Mouse (Mus musculus) heart, adult 11 months (tissue): ENCODE measurements around the gene Vrk1.

ENCODE experiments used
- DNase-seq: peaks from one replicate; pipeline ENCODE4 v3.0.0; 2022

The Vrk1 gene

GRCm38 (mm10) chr12:106055799-106056198 is 45.8 kb downstream of the Vrk1 start:
- DNase-seq = peak; percentile 92

DNA sequence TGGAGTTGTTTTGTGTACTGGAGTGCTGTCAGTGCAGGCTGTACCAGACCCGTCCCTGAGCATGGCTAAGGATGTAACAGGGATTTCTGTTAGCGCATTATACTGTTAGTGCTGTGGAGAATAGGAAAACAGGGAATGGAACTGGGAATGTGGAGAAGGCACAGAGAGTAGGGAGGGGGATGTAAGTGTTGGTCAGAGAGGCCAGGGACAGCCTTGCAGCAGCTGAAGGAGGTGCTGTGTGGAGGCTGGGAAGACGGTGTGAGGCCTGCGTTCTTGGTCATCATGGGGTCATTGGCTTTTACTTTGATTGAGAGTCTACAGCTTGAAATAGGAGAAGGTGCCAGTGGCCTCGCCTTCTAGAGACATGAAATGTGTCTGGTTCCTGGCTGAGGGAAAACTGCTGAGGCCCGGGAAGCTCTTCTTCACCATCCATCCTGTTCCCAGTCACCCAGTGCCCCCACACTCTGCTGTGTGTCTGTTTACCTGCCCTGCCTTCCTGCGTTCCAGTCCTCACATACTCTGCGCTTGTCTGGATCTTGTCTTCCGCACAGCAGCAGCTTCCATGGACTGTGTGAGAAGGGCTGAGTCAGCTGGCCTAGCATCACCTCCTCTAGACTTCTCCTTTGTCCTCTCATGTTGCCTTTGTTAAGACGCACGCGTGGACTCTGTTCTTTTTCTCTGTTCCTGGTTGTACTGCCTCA is 50.0 kb downstream of the Vrk1 start:
- DNase-seq = no peak

DNA sequence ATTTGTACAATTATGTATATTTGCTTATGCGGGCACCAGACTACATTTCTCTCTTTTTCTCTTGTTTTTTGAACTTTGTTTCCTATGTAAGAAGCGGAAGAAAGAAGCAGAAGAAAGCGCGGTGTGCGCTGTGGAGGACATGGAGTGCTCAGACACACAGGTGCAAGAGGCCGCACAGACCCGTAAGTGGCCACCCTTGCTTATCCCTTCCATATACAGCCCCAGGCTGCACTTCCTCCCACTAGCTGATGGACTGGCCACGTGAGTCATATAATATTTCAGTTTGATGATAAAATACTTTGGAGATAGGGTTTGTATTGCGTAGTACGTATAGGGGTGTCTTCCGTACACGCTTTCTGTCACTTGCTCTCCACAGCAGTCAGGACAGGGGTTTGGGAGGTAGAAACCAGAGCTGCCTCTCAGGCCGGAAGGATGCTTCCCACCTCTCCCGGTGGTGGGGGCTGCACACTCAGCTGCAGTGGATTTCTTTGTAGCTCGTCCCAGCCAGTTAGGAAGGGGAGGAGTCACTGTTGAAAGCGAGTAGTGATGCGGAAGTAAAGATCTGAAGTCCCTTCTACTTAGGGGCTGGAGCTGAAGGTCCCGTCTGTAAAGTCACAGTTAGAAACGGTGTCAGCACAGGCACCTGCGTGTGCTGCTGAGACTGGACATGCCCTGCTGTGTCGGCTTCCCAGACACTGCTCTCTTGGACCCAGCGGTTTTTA is 60.6 kb downstream of the Vrk1 start:
- DNase-seq = no peak

DNA sequence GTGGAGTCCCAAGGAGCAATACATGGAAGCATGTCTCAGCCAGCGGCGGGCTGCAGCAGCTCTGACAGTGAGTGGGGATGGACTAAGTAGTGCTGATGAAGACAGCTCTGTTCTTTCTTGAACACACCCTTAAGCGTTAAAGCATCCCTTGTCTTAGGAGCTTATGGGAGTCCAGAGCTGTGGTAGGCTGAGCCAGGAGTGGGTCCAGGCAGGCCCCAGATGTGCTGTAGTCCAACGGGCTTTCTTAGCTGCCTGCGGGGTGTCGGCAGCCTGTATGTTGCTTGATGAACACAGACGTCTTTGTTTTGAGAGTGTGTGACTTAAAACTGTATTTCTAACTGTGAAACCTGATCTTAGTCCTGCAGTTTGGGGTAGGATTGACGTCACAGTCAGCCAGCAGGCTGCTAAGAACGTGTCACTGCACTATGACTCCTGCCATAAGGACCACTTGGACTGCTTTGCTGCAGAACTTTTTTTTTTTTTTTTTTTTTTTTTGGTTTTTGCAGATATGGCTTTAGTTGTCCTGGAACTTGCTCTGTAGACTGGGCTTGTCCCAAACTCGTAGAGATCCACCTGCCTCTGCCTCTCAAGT is 61.6 kb downstream of the Vrk1 start:
- DNase-seq = no peak

DNA sequence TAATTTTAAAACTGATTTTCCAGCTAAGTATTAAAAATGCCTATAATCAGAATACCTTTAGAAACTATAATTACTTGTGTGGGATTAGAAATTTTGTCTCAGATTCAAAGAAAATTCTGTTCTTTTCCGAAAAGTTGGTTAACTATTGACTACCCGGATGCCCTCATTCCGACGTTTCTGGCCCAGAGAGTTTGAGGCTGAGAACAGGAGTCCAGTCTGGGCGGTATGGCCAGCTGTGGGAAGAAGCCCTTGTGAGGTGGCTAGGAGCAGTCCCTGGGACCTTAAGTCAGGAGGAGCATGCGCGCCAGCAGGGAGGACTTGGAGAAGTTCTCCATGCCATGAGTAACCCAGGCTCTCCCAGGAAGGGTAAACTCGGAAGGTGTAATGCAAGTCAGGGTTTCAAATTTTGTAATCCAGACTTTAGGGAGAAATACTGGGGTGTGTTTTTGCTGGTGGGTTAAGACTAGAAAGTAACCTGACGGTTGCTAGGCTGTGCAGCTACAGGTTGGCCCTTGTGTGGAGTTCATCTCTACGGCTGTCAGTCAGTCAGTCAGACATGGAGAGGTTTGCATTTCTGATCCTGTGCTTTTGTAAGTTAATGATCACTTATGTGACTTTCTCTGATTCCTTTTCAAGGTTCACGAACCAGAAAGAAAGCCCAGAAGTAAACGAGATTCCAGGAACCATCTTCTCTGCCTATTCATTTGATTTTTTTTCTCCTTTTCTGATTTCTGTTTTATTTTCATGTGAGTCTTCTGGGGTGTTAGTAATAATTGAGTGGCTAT is 64.5 kb downstream of the Vrk1 start:
- no peak for DNase-seq

- no peak for DNase-seq
These were observed 66.1 kb downstream of the Vrk1 start for GRCm38 (mm10) chr12:106076131-106076530.

GRCm38 (mm10) chr12:106080511-106080910 is 70.5 kb downstream of the Vrk1 start:
- DNase-seq = no peak

DNA sequence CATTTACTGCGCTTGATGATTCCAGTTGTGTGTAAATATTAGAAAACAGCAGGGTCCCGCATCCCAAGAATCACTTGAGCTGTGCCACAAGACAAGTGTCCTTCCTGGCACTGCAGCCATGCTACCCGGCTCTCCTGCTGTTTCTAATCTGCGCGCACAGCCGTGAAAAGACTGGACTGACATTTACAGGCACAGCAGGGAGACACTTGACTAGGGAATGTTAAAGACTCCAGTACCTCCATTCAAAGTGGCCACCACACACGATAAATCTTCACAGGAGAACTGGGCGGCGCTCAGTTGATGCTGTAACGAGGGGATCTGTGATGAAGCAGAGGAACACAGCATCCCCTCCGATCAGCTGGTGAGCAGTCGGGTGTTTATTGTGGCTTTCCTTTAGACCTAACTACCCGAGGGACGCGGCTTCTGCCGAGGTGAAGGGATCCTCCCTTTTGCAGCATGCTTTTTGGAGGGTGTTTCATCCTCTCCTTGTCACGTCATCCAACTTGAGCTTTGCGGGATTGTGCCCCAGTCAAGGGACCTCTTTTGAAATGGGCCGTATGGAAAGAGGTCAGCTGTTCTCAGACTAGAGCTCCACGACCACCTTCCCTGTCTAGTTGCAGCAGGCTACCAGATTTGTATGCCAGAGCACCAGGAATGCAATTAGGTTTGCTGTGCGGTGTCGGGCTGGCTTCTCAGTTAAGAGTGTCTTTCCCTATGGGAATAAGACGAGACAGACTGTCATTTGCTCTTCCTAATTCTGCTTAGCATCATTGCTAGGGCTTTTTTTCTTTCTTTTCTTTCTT is 71.1 kb downstream of the Vrk1 start:
- DNase-seq = no peak

GRCm38 (mm10) chr12:106081748-106082140 is 71.7 kb downstream of the Vrk1 start:
- no peak for DNase-seq

DNA sequence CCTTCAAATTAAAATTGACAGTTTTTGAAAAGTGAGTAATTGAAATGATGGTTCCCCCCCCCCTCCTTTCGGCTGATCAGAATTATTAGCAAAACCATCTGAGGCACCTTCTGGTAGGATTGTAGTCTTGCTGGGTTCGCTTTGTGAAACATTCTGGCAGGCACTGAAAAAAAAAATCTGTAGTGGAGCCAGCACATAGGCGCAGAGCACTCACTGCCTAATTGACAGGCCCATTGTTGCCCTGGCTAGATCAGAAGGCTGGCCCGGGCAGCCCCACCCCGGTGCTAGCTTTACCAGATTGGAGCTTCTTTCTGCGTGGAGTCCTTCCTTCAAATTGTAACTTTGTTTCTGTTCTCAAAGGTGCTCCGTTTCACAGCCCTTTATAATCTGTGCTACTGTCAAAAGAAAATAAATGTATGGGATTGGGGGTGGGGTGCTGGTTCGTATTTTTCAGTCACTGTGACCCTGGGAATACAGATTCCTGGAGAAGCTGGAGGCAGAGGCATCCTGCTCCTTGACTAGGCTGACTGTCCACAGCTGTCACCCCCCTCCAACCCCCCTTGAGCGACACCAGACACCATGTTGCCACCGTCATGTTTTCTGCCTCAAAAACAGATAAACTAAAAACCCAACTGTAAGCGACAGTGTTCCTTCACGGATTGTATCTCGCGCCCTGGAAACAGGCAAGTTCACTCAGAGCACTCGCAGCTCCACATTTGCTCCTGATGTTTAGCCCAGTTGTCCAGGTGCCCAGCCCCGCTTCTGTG is 72.3 kb downstream of the Vrk1 start:
- no peak for DNase-seq

DNA sequence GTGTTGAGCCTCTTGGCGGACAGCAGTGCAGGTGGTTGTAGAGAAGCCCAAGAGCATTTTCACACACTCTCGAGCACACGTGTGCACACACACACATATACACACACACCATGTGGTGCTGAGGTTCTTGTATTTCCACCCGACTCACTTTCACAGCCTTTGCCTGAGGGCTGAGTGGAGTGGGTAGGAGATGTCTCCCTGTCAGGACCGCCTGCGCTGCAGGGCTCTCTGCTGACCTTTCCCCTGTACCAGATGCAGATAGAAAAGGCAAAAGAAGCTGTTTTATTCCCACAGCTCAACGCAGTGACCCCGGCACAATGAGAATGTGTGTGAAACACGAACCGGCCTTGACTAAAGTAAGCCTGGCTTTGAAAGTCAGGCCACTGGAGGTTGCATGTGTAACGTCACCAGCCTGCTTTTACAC is 72.9 kb downstream of the Vrk1 start:
- no peak for DNase-seq

GRCm38 (mm10) chr12:106084126-106084525 is 74.1 kb downstream of the Vrk1 start:
- no peak for DNase-seq

DNA sequence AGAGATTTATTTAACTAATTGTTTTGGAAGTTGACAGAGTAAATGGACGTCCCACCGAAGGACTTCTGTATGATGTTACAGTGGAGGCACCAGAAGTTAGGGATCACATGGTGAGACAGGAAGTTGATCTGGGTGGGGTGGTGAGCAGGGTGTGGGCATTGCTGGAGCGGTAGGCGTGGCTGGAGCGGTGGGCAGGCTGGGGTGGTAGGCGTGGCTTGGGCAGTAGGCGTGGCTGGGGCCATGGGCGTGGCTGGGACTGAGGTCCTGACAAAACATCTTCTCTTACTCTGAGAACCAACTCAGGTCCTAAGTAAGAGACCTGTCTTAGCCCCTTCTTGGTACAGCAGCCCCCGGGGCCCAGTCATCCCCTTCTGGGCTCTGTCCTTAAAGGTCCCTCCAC is 84.8 kb downstream of the Vrk1 start:
- no peak for DNase-seq

DNA sequence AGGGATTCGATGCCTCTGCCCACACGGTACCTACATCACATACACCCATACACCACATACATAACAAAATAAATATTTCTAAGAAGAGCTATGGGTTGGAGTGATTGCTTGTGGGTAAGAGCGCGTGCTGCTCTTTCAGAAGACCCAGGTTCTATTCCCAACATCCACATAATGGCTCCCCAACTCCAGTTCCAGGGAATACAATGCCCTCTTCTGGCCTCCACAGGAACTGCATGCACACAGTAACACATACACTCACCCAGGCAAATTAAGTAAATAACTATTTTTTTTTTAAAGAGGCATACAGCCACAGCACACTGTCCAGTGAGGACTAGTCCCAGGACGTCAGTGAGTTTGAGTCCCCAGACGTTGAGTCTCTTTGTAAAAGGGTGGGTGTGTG is 92.0 kb downstream of the Vrk1 start:
- DNase-seq = no peak

GRCm38 (mm10) chr12:106102726-106103643 is 93.0 kb downstream of the Vrk1 start:
- DNase-seq = no peak

DNA sequence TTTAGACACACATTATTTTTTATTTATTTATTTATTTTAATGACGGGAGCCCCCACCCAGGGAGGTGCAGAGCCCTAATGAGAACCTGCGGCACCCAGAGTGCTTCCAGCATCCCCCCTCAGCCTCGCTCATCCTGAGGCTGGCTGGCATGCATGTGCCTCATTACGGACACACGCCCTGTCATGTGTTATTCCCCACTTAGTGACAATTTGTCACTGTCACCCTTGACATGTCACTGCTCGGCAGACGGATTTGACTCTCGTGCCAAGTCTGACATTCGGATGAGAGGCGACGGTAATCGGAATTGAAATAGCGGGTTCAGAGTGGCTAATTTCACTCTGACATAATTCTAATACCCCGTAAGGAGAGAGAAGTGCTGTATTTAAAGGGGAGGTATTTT is 97.2 kb downstream of the Vrk1 start:
- DNase-seq = no peak

DNA sequence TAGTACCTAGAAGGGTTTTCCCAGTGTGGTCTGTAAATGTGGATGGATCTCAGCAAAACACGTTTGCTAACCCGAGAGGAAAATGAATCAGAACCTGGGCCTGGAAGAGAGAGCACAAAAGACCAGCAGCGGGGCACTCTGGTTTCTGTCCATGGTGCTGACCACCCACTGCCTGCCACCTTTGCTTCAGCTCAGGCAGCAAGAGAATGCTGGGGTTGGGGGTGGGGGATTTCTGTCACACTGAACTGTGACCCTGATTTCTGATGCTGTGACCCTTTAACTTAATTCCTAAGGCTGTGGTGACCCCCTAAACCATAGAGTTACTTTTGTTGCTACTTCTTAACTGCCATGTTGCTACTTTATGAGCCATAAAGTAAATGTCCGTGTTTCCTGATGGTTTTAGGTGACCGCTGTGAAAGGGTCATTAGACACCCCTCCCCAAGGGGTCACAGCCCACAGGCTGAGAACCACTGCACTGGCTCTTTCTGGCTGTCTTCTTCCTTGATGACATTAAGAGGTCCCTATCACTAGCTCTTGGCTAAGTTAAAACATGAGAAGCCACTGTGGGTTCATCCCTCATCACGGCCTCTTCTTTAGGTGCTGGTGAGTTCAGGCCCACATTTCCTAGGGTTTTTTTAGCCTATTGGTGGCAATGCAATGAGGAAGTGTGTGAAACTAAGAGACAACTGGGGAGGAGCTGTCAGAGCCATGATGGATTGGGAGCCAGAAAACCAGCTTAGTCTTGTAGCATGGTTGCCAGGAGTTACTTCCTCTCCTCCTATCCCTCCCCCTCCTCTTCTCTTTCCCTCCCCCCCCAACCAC is 105.3 kb downstream of the Vrk1 start:
- no peak for DNase-seq

DNA sequence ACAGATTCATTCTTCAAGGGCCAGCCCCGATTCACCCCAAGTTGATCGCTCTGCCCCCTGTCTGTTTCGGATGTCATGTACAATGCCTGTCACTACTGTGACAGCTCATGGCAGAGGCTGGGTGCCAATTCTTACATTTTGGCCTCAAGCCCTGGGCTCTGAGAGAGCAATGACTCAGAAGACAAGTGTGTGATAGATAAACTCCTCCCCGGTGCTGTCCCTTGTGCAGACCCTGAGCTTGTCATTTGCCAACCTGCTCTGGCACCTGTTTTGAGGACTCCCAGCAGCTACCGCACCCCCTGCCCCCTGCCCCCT is 105.8 kb downstream of the Vrk1 start:
- DNase-seq = no peak

DNA sequence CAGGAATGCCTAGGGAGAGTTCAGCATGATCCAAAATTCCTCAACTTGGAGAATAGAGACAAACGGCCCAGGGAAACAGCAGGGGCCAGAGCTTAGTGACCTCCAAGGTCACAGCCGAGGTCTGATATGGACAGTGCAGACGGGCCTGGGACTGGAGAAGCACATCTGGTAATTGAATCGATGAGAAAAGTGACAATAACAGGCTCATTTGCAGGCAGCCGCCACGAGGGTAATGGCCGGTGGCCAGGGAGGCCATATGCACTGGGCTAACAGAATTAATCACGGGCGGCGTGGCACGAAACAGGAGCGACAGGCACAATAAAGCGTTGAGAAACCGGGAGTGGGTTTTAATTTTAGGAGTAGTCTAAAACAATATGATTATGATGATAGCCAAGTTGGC is 113.2 kb downstream of the Vrk1 start:
- no peak for DNase-seq

- no peak for DNase-seq
These were observed 114.6 kb downstream of the Vrk1 start for GRCm38 (mm10) chr12:106124581-106124980.
